Mouse (Mus musculus): ENCODE results near the gene Mlx. TPM values are rescaled to one million over a fixed set of nuclear protein-coding genes. Genes with fewer than 3 reads are reported as not detected.

The Mlx gene
- polyA plus RNA-seq, 1 experiment from 2014 or later: 42.8 TPM

DNA sequence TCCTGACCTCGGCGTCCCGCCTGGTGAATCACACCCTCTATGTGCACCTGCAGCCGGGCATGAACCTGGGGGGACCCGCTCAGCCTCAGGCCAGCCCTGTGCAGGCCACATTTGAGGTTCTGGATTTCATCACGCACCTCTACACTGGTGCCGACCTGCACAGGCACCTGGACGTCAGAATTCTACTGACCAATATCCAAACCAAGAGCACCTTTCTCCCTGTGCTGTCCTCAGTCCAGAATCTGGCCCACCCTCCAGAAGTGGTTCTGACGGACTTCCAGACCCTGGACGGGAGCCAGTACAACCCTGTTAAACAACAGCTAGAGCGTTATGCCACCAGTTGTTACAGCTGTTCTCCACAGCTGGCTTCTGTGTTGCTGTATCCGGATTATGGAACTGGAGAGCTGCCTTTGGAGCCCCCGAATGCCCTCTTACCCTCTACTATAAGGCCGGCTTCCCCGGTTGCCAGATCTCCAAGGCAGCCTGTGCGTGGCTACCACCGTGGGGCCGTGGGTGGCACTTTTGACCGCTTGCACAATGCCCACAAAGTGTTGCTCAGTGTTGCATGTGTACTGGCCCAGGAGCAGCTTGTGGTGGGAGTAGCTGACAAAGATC is 3.9 kb upstream of the Mlx start:
- Histone ChIP-seq H3K9ac (peak overlapping the region; percentile 88), H3K36me3 (peaks cover 15% of the 10 kb centered on the region), H3K4me3 (peak overlapping the region; percentile 74), H3K27me3 (peaks cover 35% of the 10 kb centered on the region), H3K4me1 (peaks cover 37% of the 10 kb centered on the region), H3K4me2 (replicated peaks) (peak overlapping the region; percentile 90), H3K9me3 (no peaks in the 10 kb centered on the region), H3K27ac (peak overlapping the region; percentile 84)
- 34% methylated on average over 19 of the region's 19 CpGs for WGBS
- ATAC-seq (ENCODE audit: insufficient number of reproducible peaks, insufficient read depth, low FRiP score, low TSS enrichment): peak; percentile 29; the same call in 1 of the 2 replicates

DNA sequence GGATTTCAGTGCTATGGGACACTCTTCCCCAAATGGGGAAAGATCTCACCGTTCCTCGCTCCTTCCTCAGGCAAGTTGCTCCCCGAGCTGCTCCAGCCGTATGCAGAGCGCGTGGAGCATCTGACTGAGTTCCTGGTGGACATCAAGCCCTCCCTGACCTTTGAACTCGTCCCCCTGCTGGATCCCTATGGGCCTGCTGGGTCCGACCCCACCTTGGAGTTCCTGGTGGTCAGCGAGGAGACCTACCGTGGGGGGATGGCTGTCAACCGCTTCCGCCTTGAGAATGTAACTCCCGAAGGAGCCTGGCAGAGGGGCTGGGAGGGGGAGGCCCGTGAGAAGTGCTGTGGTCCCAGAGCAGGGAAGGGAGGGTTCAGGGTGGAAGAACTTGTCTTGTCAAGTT is 2.8 kb upstream of the Mlx start:
- Histone ChIP-seq H3K27me3 (peaks cover 24% of the 10 kb centered on the region), H3K4me1 (peaks cover 39% of the 10 kb centered on the region), H3K27ac (no peak overlapping the region), H3K9me3 (no peaks in the 10 kb centered on the region), H3K4me3 (no peak overlapping the region), H3K36me3 (peaks cover 24% of the 10 kb centered on the region), H3K9ac (no peak overlapping the region), H3K4me2 (replicated peaks) (0 out of 2 replicates have a peak overlapping the region, but pooled peaks have one; percentile 13)
- 80% methylated on average over 14 of the region's 14 CpGs for WGBS
- no peak for ATAC-seq (ENCODE audit: insufficient number of reproducible peaks, insufficient read depth, low FRiP score, low TSS enrichment)

DNA sequence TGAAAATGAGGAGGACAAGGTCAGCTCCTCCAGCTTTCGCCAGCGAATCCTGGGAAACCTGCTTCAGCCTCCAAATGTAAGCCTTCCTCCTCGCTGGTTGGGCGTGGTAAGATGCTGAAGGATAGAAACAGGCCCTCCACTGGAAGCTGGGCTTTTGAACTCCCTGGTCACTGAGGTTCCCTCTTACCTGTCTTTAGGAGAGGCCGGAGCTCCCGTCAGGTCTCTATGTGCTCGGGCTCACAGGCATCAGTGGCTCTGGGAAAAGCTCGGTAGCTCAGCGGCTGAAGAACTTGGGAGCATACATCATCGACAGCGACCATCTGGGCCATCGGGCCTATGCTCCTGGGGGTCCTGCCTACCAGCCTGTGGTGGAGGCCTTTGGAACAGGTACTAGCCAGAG is 2.3 kb upstream of the Mlx start:
- Histone ChIP-seq H3K9ac (no peak overlapping the region), H3K9me3 (no peaks in the 10 kb centered on the region), H3K27ac (no peak overlapping the region), H3K4me3 (no peak overlapping the region), H3K4me1 (peaks cover 35% of the 10 kb centered on the region), H3K36me3 (peaks cover 29% of the 10 kb centered on the region), H3K27me3 (peaks cover 19% of the 10 kb centered on the region), H3K4me2 (replicated peaks) (no peak overlapping the region)
- no peak for ATAC-seq (ENCODE audit: insufficient number of reproducible peaks, insufficient read depth, low FRiP score, low TSS enrichment)
- 95% methylated on average over 12 of the region's 12 CpGs for WGBS

DNA sequence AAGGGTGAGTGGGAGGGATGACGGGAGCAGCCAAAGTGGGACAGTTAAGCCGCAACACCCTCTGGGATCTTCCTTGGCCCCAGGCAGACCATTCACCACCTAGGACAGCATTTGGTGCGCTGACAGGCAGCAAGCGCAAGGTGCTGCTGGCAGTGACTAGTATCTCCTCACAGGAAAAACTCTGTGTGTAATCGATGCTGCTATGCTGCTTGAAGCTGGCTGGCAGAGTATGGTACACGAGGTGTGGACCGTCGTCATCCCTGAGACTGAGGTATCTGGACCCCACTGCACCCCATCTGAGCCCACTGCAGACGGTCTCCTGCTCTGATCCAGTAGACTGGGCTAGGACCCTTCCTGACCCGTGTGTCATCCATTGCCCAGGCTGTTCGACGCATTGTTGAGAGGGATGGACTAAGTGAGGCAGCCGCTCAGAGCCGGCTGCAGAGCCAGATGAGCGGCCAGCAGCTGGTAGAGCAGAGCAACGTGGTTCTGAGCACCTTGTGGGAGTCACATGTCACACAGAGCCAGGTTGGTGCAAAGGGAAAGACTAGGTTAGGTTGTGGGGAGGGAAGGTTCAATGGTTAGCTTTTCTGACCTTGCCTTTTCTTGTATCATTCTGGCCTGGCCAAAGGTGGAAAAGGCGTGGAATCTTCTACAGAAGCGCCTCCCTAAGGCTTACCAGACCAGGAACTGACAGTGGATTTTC is 1.3 kb upstream of the Mlx start:
- 0 out of 2 replicates have a peak overlapping the region, but pooled peaks have one; percentile 96 for H3K4me2 ChIP-seq (replicated peaks)
- H3K36me3 ChIP-seq: peaks cover 38% of the 10 kb centered on the region
- H3K4me3 ChIP-seq: no peak overlapping the region

DNA sequence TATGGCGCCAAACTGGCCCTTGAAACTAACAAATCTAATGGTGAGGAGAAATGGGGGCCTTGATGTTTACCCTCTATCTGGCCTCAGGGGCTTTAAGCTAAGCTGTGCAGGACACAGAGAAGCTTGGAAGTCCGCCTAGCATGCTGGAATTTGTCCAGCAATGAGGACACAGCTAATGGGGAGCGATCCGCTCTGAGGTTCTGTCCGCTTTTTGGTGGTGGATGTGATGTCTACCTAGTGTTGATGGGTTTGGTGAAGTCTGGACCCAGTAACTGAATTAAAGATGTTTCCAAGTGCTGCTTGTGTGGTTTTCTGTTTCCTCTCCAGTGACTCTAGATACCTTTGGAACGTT is 778 bp upstream of the Mlx start:
- Histone ChIP-seq H3K9ac (peak overlapping the region; percentile 84), H3K9me3 (no peaks in the 10 kb centered on the region), H3K4me3 (peak overlapping the region; percentile 92), H3K4me1 (peaks cover 34% of the 10 kb centered on the region), H3K27me3 (peaks cover 4% of the 10 kb centered on the region), H3K36me3 (peaks cover 44% of the 10 kb centered on the region), H3K27ac (peak overlapping the region; percentile 80), H3K4me2 (replicated peaks) (peak overlapping the region; percentile 96)
- no peak for ATAC-seq (ENCODE audit: insufficient number of reproducible peaks, insufficient read depth, low FRiP score, low TSS enrichment)
- WGBS: 80% methylated on average over 6 of the region's 6 CpGs

More for the DNA sequence above, 1.3 kb upstream of the Mlx start:
- Histone ChIP-seq H3K4me1 (peaks cover 34% of the 10 kb centered on the region), H3K27ac (0 out of 2 replicates have a peak overlapping the region, but pooled peaks have one; percentile 80), H3K9me3 (no peaks in the 10 kb centered on the region), H3K27me3 (peaks cover 9% of the 10 kb centered on the region), H3K9ac (no peak overlapping the region; the same call in 1 of the 2 replicates)
- WGBS: 91% methylated on average over 18 of the region's 18 CpGs
- no peak for ATAC-seq (ENCODE audit: insufficient number of reproducible peaks, insufficient read depth, low FRiP score, low TSS enrichment)

DNA sequence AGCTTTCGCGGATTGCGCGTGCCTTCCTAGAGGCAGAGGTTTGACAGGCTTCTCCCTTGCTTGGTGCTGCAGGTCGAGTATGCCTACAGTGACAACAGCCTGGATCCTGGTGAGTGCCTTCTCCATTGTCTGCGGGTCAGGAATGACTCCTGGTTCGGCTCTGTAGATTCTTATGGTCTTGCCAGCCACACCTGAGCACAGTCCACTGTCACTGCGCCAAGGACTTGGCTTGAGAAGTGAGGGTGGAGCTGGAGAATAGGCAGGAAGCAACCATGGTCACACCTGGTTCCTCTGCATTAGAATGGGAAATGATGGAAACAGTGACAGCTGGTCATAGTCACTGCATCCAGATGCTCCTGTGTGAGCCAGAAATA is 592 bp downstream of the Mlx start:
- no peak for ATAC-seq (ENCODE audit: insufficient number of reproducible peaks, insufficient read depth, low FRiP score, low TSS enrichment)
- WGBS: 9% methylated on average over 8 of the region's 8 CpGs
- H3K27ac ChIP-seq: peak overlapping the region; percentile 80
- H3K27me3 ChIP-seq: no peaks in the 10 kb centered on the region
- H3K9me3 ChIP-seq: no peaks in the 10 kb centered on the region
- peak overlapping the region; percentile 84 for H3K9ac ChIP-seq
- peak overlapping the region; percentile 92 for H3K4me3 ChIP-seq
- H3K4me1 ChIP-seq: peaks cover 34% of the 10 kb centered on the region
- peaks cover 57% of the 10 kb centered on the region for H3K36me3 ChIP-seq
- H3K4me2 ChIP-seq (replicated peaks): peak overlapping the region; percentile 96

DNA sequence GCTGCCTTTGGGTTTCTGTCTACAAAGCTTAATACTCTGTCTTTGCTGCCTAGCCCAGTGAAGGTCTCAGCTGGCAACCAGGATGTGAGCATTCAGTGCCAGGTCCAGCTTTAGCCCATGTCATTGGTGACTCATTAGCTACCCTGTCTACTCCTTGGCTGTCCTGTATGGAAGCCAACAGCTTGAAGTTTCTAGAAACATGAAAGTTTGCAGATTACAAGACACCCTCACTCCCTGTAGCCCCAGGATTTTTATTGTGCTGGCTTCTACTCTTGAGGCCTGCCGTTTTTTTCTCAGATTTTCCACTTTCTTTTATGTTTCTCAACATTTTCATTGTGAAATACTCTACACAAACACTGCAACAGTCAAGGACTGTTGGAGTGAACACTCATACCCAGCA is 2.9 kb downstream of the Mlx start:
- Histone ChIP-seq H3K36me3 (peaks cover 62% of the 10 kb centered on the region), H3K9ac (no peak overlapping the region), H3K27ac (no peak overlapping the region), H3K27me3 (no peaks in the 10 kb centered on the region), H3K9me3 (no peaks in the 10 kb centered on the region), H3K4me3 (no peak overlapping the region), H3K4me1 (peaks cover 29% of the 10 kb centered on the region), H3K4me2 (replicated peaks) (no peak overlapping the region)
- ATAC-seq (ENCODE audit: insufficient number of reproducible peaks, insufficient read depth, low FRiP score, low TSS enrichment): no peak
- WGBS: 91% methylated on average over 1 of the region's 1 CpGs

DNA sequence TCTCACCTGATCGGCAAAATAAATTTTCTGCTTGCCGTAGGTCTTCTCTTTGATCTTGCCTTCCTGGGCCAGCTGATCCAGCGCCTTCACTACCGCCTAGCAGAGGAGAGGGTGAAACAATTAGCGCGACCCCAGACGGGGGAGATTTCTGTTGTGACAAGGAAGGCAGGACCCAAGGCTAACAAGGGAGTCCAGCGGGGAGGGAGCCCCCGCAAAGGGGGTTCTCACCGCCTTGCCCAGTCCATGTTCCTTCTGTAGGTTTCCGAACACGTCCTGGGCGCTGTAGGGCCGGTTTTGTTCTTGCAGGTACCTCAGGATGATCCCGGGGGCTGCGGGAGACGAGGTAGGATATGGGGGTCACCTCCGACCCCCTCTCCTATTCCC is 7.8 kb downstream of the Mlx start:
- peaks cover 71% of the 10 kb centered on the region for H3K36me3 ChIP-seq
- peak; percentile 13; the same call in 1 of the 2 replicates for ATAC-seq (ENCODE audit: insufficient number of reproducible peaks, insufficient read depth, low FRiP score, low TSS enrichment)
- WGBS: 0% methylated on average over 18 of the region's 18 CpGs

DNA sequence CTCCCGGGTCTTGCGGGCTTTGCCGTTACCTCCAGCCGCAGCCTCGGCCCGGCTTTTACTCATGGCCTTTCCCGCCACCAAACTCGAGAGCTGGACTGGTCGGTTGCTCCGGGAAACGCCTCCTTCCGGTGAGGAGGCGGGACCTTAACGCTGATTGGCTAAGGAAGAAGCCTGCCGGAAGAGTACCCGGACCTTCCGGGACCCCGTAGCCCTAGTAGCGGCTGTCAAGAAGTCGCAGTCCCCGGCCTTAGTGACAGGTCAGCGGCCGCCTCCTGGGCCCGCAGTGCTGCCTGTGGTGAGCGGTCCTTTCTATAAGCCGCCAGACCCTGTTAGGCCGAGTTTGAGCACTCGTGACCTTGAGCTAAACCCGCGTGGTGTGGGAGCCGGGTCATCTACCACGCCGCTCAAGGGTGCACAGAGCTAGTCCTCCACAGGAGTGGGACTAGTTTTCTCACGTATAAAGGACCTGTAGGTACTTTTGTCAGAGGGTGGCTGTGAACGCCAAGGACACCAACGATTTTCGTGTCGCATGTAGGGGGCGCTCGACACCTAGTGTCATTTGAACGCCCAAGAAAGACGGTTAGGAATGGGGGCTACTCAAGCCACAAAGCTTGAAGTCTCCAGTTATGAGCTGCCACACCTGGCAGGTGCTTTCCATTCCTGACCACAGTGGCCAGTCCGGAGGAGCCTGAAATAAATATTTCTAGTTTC is 8.4 kb downstream of the Mlx start, which contains the start of gene Psmc3ip:
Gene Psmc3ip, minus strand, starts transcription at position 123 of the 711 bp plus-strand sequence.
- Histone ChIP-seq H3K4me3 (peak within 1 kb of the TSS; percentile 72), H3K27me3 (no peaks in the 10 kb centered on the region), H3K27ac (peak within 1 kb of the TSS; percentile 69), H3K36me3 (peaks cover 71% of the 10 kb centered on the region), H3K4me2 (replicated peaks) (peak within 1 kb of the TSS; percentile 87), H3K9me3 (no peaks in the 10 kb centered on the region), H3K9ac (peak within 1 kb of the TSS; percentile 71), H3K4me1 (0 out of 2 replicates have a peak, but pooled peaks cover 8% of the 10 kb centered on the region)
- ATAC-seq (ENCODE audit: insufficient number of reproducible peaks, insufficient read depth, low FRiP score, low TSS enrichment): peak; percentile 81
- under 1% methylated on average over 43 of the region's 43 CpGs for WGBS

More for the DNA sequence above, 7.8 kb downstream of the Mlx start:
- Histone ChIP-seq H3K27me3 (no peaks in the 10 kb centered on the region), H3K4me3 (peak overlapping the region; percentile 72), H3K27ac (peak overlapping the region; percentile 69; the same call in 1 of the 2 replicates), H3K9ac (peak overlapping the region; percentile 71), H3K4me2 (replicated peaks) (peak overlapping the region; percentile 87), H3K4me1 (0 out of 2 replicates have a peak, but pooled peaks cover 8% of the 10 kb centered on the region), H3K9me3 (no peaks in the 10 kb centered on the region)

DNA sequence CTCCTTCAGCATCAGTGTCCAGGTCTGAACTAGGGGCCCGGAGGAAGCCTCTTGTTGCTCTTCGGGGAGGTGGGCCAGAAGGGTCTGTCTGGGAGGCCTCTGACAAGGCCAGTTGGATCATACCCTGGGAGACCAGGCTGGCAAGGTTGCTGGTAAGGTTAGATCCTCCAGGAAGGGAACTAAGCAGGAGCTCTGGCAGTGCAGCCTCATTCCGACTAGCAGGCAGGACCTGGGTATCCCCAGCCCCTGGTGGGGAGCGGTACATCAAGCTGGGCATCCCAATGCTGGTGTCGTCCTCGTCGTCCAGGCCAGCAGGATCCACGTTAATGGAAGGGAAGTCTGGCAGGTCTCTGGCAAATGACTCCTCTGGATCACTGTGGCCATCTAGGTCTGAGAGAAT is 11.2 kb downstream of the Mlx start:
- H3K27ac ChIP-seq: no peak overlapping the region
- WGBS: 84% methylated on average over 8 of the region's 8 CpGs
- H3K4me2 ChIP-seq (replicated peaks): no peak overlapping the region
- H3K9ac ChIP-seq: no peak overlapping the region
- ATAC-seq (ENCODE audit: insufficient number of reproducible peaks, insufficient read depth, low FRiP score, low TSS enrichment): no peak
- H3K4me3 ChIP-seq: no peak overlapping the region
- H3K36me3 ChIP-seq: peaks cover 68% of the 10 kb centered on the region
- H3K27me3 ChIP-seq: no peaks in the 10 kb centered on the region
- no peaks in the 10 kb centered on the region for H3K9me3 ChIP-seq
- 0 out of 2 replicates have a peak, but pooled peaks cover 8% of the 10 kb centered on the region for H3K4me1 ChIP-seq

DNA sequence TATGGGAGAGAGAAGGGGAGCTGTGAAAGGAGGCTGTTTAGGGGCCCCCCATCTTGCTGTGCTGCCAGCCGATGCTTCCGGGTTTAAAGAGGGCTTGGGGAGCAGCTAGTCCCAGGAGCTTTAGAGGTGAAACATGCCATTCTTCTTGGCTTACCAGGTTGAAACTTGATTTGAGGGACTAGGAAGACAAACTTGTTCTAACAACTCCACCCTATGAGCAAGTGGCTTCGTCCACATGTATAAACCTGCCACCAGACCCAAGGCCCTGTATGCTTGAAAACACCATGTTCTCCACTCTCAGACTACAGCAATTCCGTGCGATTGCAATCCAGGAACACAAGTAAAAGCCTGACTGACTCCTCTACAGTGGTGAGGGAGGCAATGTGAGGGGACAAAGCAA is 15.9 kb downstream of the Mlx start:
- no peak overlapping the region for H3K4me3 ChIP-seq
- no peaks in the 10 kb centered on the region for H3K4me1 ChIP-seq
- 85% methylated on average over 5 of the region's 5 CpGs for WGBS
- ATAC-seq (ENCODE audit: insufficient number of reproducible peaks, insufficient read depth, low FRiP score, low TSS enrichment): no peak
- no peaks in the 10 kb centered on the region for H3K9me3 ChIP-seq
- H3K27me3 ChIP-seq: no peaks in the 10 kb centered on the region
- H3K36me3 ChIP-seq: peaks cover 54% of the 10 kb centered on the region
- no peak overlapping the region for H3K9ac ChIP-seq
- H3K27ac ChIP-seq: peak overlapping the region; percentile 19; the same call in 1 of the 2 replicates
- H3K4me2 ChIP-seq (replicated peaks): no peak overlapping the region

All from embryonic facial prominence, embryonic 12.5 days (tissue).